Mouse (Mus musculus): ENCODE data around the gene Wars. TPM values are rescaled to one million over a fixed set of nuclear protein-coding genes. Genes with fewer than 3 reads are reported as not detected.

The Wars gene
- 99.6 and 104 TPM in 2 replicates for polyA plus RNA-seq (2021; fragmentation: Nextera tagmentation)
- long read RNA-seq, experiment 1, transcript Wars-201 (10 exons, 2,831 nt) = major isoform, 162 of 210 reads
- long read RNA-seq, experiment 1, partial matches to known transcripts = 43 of 210 reads
- long read RNA-seq, experiment 1, other reads (novel, unspliced or antisense) = 5 of 210 reads
- long read RNA-seq, experiment 2, transcript Wars-201 (10 exons, 2,831 nt) = major isoform, 965 of 1,043 reads
- long read RNA-seq, experiment 2, partial matches to known transcripts = 41 of 1,043 reads
- long read RNA-seq, experiment 2, other reads (novel, unspliced or antisense) = 37 of 1,043 reads

DNA sequence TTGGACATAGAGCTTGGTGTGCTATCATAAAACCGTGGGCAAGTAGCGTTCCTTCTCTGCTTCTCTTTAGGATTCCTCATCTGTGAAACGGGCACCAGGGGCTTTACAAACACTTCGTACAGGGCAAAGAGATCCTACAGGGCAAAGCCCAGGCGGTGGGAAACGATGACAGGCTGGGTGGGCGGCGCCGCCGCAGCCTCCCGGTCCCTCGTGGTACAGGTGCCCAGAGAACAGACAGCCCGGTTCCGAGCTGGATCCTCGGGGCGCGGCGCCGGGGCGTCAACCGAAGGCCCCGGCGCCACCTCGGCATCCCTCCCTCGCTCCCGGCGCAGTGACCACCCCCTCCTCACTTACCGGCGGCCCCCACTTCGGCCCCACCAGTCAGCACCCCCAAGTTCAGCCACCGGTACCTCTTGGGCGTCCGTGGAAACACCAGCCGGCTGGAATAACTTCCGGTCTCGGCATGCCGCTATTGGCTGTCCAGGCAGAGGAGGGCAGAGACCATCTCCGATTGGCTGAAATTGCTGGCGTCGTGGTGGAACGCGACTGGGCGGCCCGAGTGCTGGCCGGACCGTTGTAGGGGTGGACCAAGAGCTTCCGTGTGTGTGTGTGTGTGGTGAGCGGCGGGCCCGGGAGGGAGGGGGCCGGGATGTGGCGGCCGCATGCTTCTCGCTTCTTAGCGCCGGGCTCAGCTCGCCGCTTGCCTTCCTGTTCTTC is at the start of gene Wars:
Wars (minus strand) TSS at position 460 of the 717 bp plus-strand sequence.

DNA sequence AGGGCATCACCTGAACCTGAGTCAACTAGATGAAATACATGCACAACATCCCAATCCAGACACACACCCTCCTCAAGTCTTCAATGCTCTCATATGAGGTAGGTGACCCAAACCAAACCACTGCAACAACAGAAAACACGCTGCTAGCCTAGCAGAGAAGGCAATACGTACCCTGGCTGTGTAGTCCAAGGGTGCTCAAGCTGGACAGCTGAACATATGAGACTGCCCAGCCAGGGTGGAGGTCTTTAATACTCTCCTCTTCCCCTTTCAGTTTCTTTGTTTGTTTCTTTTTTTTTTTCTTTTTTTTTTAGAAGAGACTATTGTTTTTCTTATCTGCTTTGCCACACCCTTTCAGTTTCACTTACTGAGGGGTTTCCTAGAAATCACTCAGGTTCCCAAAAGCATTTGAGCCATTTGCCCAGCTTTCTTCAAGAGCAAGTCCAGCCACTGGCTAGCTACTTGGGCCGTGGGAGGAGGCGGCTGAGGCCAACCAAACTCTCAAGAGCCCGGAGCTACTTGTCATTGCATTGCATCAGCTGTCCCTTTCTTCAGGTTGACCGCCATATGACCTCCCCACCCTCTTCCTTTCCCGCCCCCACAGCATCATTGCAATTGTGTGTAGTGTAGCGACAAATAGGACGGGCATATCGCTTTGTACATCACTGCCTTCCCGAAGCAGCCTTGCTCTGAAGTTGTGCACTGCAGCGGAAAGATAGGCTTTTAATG is 822 bp downstream of the Wars start, which contains the start of gene Wdr25:
Wdr25 (plus strand) TSS at position 643 of the 726 bp plus-strand sequence.

DNA sequence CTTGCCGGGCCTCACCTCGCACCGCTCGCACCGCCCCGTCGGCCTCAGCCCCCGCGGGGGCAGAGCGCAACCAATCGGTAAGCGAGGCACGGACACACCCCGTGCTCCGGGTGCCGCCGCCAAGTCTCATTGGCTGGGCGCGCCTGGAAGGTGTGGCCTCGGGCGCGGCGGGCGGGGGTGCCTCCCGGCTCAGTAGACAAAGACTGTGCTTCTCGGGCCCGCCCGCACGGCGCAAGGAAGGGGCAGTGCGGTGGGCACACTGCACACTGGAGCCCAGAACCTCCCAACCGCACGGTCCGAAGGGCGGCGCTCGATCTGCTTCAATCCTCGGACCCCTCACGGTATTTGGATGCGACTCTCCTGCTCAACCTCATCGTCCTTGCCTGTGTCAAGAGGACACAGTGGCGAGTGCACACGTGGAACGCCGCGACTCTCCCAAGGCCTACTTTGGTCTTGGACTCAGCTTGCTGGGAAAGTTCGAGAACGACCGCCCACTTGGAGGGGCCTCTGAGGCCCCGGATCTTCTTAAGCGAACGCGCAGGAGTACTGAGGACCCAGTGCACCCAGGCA is 58.0 kb downstream of the Wars start, which contains the start of the genes Slc25a29 and Slc25a47:
Slc25a29 (minus strand) TSS at position 44 of the 570 bp plus-strand sequence.
Slc25a47 (plus strand) TSS at position 207 of the 570 bp plus-strand sequence.

Small RNA genes within 50 kb of the gene (microRNA-seq; reads per million reads assigned to microRNA genes)
- 55.6 reads per million, percentile 52 among the genes with 10 or more reads in this experiment for gene Mir345

Other genes starting within 250 kb of the Wars start
- gene Degs2, start 191.9 kb downstream of the Wars start, polyA plus RNA-seq (2021; fragmentation: Nextera tagmentation) = 6.2 and 9.8 TPM in 2 replicates
- 4.4 and 4.9 TPM in 2 replicates for gene Yy1, start 101.2 kb downstream of the Wars start, polyA plus RNA-seq (2021; fragmentation: Nextera tagmentation)
- 38.9 and 39.1 TPM in 2 replicates for gene Slc25a29, start 58.3 kb downstream of the Wars start, polyA plus RNA-seq (2021; fragmentation: Nextera tagmentation)
- 6.1 and 7.1 TPM in 2 replicates for gene Slc25a47, start 58.1 kb downstream of the Wars start, polyA plus RNA-seq (2021; fragmentation: Nextera tagmentation)
- 3.7 and 4.7 TPM in 2 replicates for gene Wdr25, start 543 bp downstream of the Wars start, polyA plus RNA-seq (2021; fragmentation: Nextera tagmentation)
- 12.5 and 15.0 TPM in 2 replicates for gene Begain, start 174.0 kb upstream of the Wars start, polyA plus RNA-seq (2021; fragmentation: Nextera tagmentation)